Mouse (Mus musculus) liver, postnatal 0 days (tissue): ENCODE measurements at regions not wholly inside any gene's neighbourhood (a gene's known extent, or its start where the extent isn't known, plus 50 kb on each side); places are given as distances from the start of the nearest gene placed in this dataset.

Experiments used
- ATAC-seq: fragments of 200-750 bp; cut with Nextera tagmentation; 2 replicates; pipeline ENCODE4 v1.8.0; 2017; ENCODE audit warnings: mild to moderate bottlenecking, moderate library complexity
- DNase-seq: peaks from one replicate; pipeline ENCODE4 v3.0.0-alpha.2; 2016
- H3K27ac ChIP-seq: fragments of 300-500 bp; sonication (generic); 2 replicates; pipeline ENCODE4 v1.5.1; 2014; ENCODE audit warnings: antibody characterized with exemption, moderate library complexity, mild to moderate bottlenecking, low read depth
- H3K27me3 ChIP-seq: fragments of 300-500 bp; sonication (generic); 2 replicates; pipeline ENCODE4 v1.6.1; 2014; ENCODE audit warnings: low read length, control low read depth, mixed read lengths; ENCODE audit not compliant: insufficient read depth
- H3K36me3 ChIP-seq: fragments of 300-500 bp; sonication (generic); replicated peaks from 2 replicates; pipeline ENCODE4 v1.6.1; 2014; ENCODE audit warnings: mild to moderate bottlenecking, control low read depth, low read length, moderate library complexity, mixed read lengths; ENCODE audit not compliant: insufficient read depth
- H3K4me1 ChIP-seq: fragments of 300-500 bp; sonication (generic); 2 replicates; pipeline ENCODE4 v1.6.1; 2014; ENCODE audit warnings: antibody characterized with exemption, mild to moderate bottlenecking, control low read depth; ENCODE audit not compliant: insufficient read depth
- H3K4me2 ChIP-seq: fragments of 300-500 bp; sonication (generic); 2 replicates; pipeline ENCODE4 v1.6.1; 2014; ENCODE audit warnings: low read depth, mild to moderate bottlenecking, low read length, moderate library complexity, mixed read lengths
- H3K4me3 ChIP-seq: fragments of 300-500 bp; sonication (generic); 2 replicates; pipeline ENCODE4 v1.5.1; 2014; ENCODE audit warnings: low read depth, low read length
- H3K9ac ChIP-seq: fragments of 300-500 bp; sonication (generic); replicated peaks from 2 replicates; pipeline ENCODE4 v1.6.1; 2014; ENCODE audit warnings: mild to moderate bottlenecking, moderate library complexity
- H3K9me3 ChIP-seq: fragments of 300-500 bp; sonication (generic); 2 replicates; pipeline ENCODE4 v1.6.1; 2016; ENCODE audit warnings: mild to moderate bottlenecking, control low read depth, low read length, mixed read lengths
- CTCF ChIP-seq: sonication (generic); IDR thresholded peaks from 2 replicates; pipeline ENCODE4 v1.5.1; 2016; ENCODE audit warnings: antibody characterized with exemption, low read depth
- EP300 ChIP-seq: IDR thresholded peaks from 2 replicates; pipeline ENCODE4 v1.6.1; 2016; ENCODE audit warnings: antibody characterized with exemption, low read depth, mild to moderate bottlenecking
- WGBS: fragments of 180-500 bp; shearing (Covaris S2); extraction: QIAGEN DNeasy Blood & Tissue Kit; methylation state at CpG from one replicate; pipeline ENCODE4 v1.1.7; 2014; ENCODE audit not compliant: insufficient replicate concordance; 5-methylcytosine and 5-hydroxymethylcytosine counted together

- no peaks in the 10 kb centered on the region for H3K9me3 ChIP-seq
- TF ChIP-seq CTCF (no peak), EP300 (no peak)
Observed at GRCm38 (mm10) chr9:93846411-93846810, 691.5 kb downstream of the 1190002N15Rik start.

GRCm38 (mm10) chr9:93843869-93844268 is 694.0 kb downstream of the 1190002N15Rik start:
- DNase-seq (no peak), ATAC-seq (no peak)
- Histone ChIP-seq H3K4me3 (no peak overlapping the region), H3K4me1 (no peaks in the 10 kb centered on the region), H3K9ac (no peak overlapping the region), H3K9me3 (no peaks in the 10 kb centered on the region), H3K36me3 (no peaks in the 10 kb centered on the region), H3K27me3 (no peaks in the 10 kb centered on the region), H3K4me2 (no peak overlapping the region), H3K27ac (no peak overlapping the region)
- WGBS: 78% methylated on average over 5 of the region's 5 CpGs
- no peak for TF ChIP-seq EP300
- TF ChIP-seq CTCF: no peak

More at GRCm38 (mm10) chr9:93846411-93846810, 691.5 kb downstream of the 1190002N15Rik start:
- H3K27me3 ChIP-seq: no peaks in the 10 kb centered on the region
- no peak overlapping the region for H3K4me2 ChIP-seq
- H3K4me3 ChIP-seq: no peak overlapping the region
- DNase-seq: no peak
- no peak overlapping the region for H3K9ac ChIP-seq
- H3K27ac ChIP-seq: no peak overlapping the region
- no peaks in the 10 kb centered on the region for H3K4me1 ChIP-seq
- no peaks in the 10 kb centered on the region for H3K36me3 ChIP-seq
- no peak for ATAC-seq
